Mouse (Mus musculus) layer of hippocampus, postnatal 36 days (tissue): ENCODE results near the gene Cacnb2. TPM values are rescaled to one million over a fixed set of nuclear protein-coding genes. Genes with fewer than 3 reads are reported as not detected.
A peak's percentile ranks its signal among the peaks of the same experiment; 100 is the strongest.

Experiments
- DNase-seq, 2 experiments: peaks; one replicate each; pipeline ENCODE4 v3.0.0; 2022
- total RNA-seq, 2 experiments: library from RNA; stranded (reverse); gene quantifications; 2 replicates each; pipeline ENCODE4 v1.2.3; 2021

The Cacnb2 gene
- total RNA-seq, result 10 to 100 TPM; 82.8 to 98.8 TPM

DNA sequence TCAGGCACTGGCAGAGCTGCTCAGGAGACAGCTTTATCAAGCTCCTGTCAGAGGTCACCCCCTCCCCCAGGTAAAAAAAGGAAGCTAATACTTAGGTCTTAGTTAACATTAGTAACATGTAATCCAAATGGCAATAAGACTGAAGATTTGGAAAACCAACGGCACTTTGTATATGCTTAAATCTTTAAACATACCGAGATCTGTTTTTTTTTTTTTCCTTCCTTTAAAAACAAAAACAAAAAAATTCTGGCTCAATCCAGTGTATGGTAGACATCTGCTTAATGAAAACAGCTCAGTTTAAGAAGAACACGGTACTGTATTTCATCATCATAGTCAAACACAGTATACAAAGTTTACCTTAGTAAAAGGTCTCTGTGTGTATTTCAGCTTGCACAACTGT is at the start of gene Cacnb2:
Gene Cacnb2, plus strand, starts transcription at position 301 of the 400 bp plus-strand sequence.
- no peak for DNase-seq

DNA sequence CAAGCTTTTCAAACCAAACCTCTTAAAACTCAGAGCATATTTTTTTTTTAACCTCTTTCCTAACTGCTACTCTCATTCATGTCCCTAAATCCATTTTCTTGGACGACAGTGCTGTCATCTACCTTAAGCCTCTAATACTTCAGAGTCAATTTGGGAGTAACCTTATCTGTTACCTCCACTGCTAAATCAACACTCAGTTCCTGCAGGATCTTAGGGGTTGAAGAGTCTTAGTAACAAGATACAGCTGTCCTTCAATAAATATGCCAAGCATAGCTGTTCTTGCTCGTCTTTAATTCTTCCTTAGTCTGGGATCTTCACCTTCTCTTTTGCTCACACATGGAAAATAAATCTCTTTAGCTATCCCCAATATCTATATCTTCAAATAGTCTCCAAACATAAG is 34.9 kb upstream of the Cacnb2 start:
- no peak for DNase-seq

DNA sequence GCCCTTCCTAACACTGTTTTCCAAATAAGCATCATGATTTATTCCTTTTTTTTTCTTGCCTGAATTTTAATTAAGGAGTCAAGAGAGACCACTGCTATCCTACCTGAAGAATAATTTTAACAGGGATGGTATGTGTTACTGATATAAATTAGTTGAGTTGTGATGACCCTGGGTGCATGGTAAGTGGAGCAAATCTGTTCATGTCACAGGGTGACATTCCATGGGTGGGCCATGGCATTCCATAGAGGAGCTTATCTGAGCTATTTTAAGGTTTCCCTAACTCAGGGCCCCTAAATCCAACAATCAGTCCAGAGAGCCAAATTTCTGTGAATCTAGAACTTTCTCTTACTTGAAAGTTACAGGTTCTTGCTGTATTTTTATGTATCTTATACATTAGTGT is 31.6 kb upstream of the Cacnb2 start:
- no peak for DNase-seq

DNA sequence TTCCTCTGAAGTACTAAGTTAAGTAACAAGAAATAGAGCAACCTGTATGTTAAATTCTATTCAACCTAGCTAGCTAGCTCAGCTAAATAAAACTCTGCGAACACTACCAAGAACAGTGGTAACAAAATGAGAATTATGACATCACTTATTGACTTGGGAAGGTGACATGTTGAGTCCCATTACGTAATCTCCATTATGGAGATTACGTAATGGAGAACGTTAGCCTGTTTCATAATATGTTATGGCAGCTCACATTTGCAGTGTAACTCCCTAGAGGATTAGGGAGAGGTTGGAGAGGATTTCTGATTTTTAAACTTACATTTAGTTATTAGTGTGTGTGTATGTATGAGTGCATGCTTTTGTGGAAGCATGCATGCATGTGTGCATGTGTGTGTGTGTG is 13.3 kb upstream of the Cacnb2 start:
- DNase-seq, result no peak

DNA sequence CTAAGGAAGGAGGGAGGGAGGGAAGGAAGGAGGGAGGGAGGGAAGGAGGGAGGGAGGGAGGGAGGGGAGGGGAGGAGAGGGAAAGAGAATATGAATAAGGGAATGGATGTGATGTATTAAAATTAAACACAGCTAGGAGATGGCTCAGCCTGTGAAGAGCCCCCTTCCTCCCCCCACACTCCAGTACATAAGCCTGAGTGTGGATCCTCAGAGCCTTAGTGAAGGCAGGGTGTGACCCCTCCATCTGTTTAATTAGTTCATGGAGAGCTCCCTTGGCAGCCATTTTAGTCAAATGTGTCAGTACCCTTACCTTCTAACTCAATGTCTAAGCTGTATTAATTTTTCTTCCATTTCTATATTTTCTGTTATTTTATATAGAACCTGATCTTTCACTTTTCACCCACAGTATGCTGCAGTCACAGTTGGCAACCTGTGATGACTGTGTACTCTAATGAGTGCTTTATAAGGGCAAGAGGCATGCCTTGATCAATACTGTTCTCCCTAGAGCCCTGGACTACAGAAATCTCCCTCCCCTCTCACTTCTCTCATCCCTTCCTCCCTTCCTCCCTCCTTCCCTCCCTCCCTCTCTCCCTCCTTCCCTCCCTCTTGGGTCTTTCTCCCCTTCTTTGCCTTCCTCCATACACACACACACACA is 4.9 kb upstream of the Cacnb2 start:
- no peak for DNase-seq

DNA sequence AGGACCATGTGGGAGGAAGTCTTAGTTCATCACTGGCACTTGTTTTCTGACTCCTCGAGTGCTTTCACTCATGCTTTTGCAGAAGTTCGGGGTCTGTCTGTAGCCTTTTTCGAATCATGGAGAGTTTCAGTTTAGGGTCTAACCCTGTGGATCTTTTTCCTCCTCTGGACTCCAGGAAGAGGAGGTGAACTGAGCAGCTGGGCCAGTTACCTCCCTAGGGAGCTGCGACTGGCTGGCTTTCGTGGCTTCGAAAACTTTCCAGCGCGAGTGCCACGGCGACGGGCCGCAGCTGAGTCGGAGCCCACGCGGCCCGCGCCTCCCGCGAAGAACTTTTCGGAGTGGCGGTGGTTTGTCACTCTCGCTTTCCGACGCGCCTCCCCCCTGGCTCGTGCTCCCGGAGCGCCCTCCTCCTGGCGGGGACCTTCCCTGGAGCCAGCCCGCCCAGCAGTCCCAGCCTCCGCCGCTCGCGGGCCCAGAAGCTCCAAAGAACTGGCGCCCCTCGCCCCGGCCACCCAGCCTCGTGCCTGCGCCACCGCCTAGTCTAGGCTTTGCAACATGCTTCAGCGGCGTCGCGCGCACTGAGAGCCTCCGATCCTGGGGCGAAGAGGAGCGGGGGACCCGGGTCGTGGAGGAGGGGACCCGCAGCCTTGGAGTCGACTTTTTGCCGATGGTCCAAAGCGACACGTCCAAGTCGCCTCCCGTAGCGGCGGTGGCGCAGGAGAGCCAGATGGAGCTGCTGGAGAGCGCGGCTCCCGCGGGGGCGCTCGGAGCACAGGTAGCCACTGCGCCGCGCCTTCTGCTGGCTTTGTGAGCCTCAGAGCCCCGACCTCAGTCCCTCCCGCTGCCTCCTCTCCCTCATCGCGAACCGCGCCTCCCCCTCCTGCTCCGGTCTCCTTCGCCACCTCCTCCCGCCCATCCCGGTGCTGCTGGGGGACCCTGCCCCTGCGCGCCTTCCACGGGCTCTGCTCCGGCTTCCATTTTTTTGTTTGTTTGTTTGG is 1.2 kb downstream of the Cacnb2 start:
- peak; percentile 78 to 83 for DNase-seq

DNA sequence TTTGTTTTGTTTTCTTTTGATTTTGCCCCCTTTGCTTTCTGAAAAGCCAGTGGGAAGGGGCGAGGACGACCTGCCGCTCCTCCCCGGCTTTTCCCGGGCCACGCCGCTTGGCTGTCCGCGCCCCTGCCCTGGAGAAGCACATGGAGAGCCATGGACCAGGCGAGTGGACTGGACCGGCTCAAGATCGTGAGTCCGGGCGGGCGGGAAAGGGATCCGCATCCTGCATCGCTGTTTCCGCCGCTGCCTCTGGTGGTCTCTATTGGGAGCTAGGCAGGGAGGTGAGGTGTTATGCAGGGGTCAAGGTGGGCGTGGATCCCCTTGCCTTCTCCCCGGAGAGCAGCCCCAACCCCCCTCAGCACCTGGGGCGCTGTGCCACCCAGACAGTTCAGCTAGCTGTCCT is 1.9 kb downstream of the Cacnb2 start:
- DNase-seq, result no peak

DNA sequence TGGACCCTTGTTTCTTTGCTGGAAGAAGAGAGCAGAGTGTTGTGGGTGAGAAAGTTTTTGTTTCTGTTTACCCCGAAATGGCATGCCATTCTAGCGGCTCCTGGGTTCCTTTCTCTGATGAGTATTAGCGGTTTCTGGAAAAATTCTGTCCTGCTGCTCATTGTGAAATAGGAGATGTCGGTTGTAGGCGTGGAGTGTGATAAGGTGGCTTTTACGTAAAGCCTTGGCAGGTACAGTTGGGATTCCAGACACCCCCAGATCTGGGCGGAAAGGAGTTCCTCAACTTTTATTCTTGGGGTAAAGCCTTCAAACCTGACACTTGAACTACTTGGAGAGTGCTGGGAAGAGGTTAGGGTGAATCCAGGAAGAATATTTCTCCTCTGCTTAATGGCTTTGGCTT is 2.3 kb downstream of the Cacnb2 start:
- DNase-seq, result no peak

DNA sequence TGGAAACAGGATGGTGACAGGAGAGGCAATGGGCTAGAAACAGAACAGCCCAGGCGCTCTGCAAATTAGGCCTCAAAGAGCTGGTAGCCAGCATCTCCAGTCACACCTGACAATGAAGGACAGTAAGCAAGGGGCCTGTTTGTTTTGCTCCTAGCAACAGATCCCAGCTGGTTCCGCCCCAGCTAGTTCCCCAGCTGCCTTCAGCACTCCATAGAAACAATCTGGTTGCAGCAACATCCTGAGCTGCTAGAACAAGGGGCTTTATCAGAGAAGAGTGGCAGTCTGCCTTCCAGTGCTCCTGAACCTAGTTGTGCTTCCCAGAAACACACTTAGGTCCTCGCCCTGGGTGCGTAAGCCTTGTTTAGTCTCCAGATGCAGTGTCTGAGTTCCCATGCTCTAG is 5.7 kb downstream of the Cacnb2 start:
- DNase-seq, result peak; percentile 41 to 58

DNA sequence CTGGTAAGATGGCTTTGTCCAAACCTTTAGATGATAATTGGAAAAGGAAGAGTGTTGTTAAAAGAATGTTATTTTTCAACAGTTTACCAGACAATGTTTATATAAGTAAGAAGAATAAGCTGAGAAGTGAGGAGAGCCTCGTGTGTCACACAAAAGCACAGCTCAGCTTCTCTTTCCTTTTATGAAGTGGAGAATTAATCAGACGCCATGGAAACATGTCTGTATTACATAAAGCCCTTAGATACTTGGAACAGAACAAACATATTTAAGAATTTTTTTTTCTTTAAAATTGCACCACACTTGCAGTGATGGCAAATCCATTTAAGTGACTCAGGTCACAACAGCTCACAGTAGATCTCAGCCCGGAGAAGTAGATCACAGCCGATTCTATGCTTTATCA is 9.8 kb downstream of the Cacnb2 start:
- DNase-seq, result no peak

DNA sequence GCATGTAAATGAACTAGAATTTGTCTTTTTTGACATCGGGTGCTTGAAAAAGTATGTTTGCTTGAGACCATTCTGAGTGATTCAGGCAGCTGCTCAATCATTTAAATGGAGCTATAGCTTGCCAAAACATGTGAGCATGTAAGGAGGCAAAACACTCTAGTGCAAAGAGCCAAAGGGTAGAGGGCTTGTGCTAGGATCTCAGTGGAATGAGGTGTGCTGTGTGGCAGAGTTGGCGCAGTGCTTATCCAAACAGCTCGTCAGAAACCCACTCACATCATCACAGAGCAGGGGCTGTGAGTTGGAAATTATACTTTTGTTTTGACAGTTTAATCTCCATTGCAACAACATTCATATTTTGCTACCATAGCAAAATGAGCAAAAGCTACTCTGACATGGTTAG is 13.5 kb downstream of the Cacnb2 start:
- DNase-seq, result no peak

DNA sequence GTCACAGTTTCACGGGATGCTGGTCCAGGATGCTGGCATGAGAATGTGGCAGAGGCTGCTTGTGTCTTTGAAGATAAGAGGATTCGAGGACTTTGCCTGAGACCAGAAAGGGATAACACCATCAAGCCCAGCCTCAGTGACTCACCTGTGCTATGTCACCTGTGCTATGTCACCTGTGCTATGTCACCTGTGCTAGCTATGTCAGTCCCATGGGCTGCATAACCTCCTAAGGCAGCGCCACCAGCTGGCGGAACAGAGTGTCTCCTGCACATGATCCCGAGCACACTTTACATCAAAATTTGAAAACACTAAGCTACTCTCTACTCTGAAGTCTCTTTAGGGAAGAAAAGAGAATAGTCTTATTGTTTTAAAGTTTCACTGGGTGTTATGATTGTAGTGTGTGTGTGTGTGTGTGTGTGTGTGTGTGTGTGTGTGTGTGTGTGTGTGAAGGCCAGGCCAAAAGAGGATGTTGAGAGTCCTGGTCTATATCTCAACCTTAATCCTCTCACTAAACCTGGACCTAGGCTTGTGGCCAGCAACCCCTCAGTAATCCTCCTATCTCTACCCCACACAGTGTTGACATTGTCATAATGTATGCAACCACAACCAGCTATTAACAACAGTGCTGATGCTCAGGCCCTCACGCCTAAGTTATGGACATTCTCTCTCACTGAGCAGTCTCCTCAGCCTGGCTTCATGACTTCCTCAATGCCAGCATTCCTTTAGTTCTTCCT is 17.4 kb downstream of the Cacnb2 start:
- no peak for DNase-seq

DNA sequence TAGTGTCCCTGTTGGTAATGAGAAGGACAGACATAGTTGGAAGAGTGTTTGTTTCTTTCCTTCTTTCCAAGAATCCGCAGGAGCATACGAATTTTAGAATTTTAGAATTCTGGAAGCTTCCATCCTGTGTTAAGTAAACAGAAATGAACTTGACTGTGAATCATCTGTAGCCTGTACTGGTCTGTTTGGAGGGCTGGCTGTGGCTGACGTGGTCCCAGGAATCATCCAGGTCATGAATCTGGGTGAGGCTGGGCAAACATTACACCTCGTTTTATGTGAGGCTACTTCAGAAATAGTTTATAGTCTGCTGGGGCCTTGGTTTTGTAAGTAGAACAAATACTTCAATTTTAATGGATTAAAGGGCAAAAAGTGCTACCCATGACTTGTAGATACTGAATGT is 18.0 kb downstream of the Cacnb2 start:
- no peak for DNase-seq

DNA sequence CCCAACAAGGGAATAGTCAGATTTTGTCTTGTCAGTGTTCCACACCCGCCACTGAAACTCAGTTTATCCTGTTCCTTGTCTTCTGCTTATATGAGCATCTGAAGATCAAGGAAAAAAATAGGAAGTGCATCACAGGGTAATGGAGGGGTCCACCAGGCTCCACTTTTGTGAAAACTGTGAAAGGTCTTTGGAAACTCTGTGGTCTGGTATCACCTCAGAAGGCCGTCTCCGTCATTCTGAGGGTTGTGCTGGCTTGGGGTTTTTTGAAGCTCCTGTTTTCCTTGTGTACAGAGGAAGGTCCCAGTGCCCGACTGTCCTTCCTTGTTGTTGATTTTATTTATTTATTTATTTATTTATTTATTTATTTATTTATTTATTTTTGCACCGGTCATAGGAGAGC is 20.9 kb downstream of the Cacnb2 start:
- no peak for DNase-seq

DNA sequence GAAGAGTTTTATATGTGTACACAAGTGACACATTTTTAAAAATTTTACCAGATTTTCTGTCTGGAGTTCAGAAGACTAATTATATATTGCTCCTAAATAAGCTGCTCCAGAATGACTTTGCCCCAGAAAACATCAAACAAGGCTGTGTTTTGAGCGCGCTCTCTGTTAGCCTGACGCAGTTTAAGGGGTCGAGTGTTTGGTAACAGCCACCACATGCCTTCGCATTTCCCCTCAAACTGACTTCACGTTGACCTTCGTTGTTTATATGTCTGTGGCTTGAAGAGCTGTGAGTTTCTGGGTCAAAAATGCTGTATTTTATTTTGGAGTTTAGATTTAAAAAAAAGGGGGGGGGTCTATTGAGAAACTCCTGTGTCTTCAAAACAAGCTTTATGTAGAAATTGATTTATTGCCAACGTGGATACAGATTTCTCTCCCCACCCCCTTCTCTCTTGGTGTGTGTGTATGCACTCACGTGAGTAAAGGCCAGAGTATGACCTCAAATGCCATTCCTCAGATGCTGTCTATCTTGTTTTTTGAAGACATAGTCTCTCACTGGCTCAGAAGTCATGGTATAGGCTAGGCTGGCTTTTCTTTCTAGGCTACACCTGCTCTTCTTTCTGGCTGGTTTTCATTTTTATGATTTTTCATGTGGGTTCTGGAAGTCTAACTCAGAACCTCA is 27.1 kb downstream of the Cacnb2 start:
- no peak for DNase-seq

DNA sequence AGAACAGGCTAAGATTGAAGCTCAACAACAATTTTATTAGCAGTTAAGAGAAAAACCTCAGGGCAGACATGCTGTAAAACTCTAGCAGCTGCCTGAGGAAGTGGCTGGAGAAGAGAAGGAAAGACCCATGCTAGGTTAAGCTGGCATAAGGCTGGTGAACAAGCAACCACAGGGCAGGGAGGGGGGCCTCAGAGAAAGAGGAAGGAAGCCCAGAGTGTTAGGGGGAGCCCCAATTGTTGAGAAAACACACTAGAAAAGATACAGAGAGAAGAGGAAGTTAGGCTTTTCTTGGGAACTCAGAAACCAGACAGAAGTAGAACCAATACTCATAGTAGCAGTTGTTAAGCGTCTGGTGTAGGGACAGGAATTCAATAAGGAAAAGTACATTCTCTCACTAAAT is 28.7 kb downstream of the Cacnb2 start:
- DNase-seq, result no peak

DNA sequence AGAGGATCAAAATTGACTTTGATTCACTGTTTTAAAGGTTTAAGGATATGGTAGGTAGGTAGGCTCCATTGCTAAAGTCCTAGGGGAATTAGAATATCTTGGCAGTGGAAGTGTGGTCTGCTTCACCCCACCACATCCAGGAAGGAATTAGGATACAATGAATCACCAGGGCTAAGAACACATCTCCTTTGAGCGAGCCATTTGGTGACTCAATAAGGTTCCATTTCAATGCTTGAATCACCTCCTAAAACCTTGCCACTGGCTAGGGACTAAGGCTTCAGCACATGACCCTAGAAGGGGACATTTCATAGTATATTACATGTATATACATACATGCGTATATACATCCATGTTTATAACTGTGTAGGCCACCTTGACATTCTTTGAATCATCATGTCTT is 30.3 kb downstream of the Cacnb2 start:
- DNase-seq, result no peak

DNA sequence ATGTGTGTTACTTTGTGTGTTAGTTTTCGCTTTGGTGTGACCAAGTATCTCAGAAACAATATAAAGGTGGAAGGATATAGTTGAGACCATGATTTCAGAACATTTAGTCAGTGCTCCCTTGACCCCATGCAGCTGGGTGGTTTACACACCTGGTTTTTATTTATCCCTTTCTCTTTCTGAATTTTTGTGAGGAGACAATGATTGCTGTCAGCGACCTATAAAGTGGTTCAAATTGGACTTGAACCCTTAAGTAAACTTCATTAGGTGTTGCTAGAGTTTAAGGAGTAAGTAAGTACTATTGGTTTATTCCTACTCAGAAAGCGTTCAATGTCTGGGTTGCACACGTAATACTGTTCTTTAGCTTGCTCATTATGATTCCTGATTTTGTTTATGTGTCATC is 36.4 kb downstream of the Cacnb2 start:
- DNase-seq, result no peak

DNA sequence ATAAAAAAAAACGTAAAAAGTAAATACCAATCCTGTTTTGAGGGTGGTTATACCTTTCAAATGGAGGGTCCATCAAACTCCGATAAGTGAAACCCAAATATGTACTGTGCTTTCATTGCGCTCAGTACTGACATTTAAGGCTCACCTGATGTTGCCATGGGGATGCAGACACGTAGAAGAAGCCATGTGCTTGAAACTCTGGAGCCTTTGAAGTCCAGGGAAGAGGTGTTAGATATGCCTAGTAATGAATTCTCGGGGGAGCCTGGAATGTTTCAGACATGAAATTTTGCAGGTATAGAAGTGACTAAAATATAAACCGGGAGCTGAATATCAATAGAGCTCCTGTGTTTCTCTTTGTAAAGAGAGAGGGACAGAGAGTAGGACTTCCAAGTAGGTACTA is 37.0 kb downstream of the Cacnb2 start:
- DNase-seq, result no peak

DNA sequence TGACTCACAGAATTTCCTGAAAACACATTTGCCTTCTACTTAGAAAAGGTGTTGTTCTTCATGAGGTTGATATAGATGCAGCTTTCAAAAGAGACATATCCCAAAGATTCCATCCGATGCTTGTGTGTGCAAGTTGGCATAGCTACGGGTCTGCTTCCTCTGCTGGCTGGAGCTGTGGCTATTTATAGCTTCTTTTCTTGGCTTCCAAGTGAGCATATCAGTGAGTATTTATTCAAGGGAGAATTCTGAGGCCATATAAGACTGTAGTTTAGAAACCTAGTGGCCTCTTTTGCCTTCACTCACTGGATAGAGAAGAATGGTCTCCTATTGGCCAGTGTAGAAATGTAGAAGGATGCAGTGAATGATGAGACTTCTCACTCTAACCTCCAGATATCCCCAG is 38.2 kb downstream of the Cacnb2 start:
- DNase-seq, result no peak

DNA sequence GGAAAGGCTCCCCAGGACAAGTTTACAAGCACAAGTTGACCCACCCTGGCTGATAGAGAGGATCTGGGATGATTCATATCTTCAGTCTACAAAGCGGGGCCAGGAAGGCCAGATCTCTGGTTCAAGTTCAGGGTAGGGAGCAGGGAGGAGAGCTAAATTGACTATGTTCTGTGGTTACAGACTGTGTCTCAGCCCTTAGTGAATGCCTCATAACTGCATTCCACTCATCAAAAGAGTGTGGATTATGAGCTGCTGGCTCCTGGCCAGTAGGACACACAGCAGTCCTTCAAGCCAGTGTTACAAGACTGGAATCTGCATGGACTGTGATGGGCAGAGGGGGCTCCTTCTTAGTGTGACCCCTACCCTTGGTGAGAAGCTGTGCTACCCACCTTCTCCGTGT is 48.4 kb downstream of the Cacnb2 start:
- DNase-seq, result no peak

DNA sequence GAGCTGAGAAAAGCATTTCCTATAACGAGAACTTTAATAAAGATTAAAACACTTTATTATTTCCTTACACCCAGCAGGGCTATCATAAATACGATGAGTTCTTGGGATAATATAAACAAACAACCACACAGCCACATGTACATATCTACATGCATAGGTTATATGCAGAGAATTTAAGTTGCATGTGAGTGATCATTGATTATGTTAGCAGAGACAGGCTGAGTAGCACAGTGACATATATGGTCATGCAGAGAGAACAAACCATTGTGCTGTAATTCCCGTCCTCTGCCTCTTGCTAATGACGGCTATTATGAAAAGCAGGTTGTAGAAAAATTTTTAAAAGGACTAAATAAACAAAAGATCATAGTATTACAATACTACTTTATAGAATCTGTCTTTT is 53.8 kb downstream of the Cacnb2 start:
- no peak for DNase-seq
